Mouse (Mus musculus) neutrophil, adult 59 days (primary cell): ENCODE data around the gene Hpcal4. TPM values are rescaled to one million over a fixed set of nuclear protein-coding genes. Genes with fewer than 3 reads are reported as not detected.

Experiments used
- total RNA-seq, 2 experiments: library from RNA; stranded (reverse); gene quantifications; 1 replicate in 1 of 2; 2 replicates in 1 of 2; pipeline ENCODE4 v1.2.4; 2023

The Hpcal4 gene
- total RNA-seq: not detected

GRCm38 (mm10) chr4:123182328-123183238, at the start of gene Hpcal4:
TSS of gene Hpcal4 (plus strand) at chr4:123183227.

GRCm38 (mm10) chr4:123139513-123140154, 43.4 kb upstream of the Hpcal4 start, which contains the start of gene Ppie:
TSS of gene Ppie (minus strand) at chr4:123139951.

GRCm38 (mm10) chr4:123201186-123202093, 18.4 kb downstream of the Hpcal4 start, which contains the start of gene Nt5c1a:
TSS of gene Nt5c1a (plus strand) at chr4:123201504.

GRCm38 (mm10) chr4:123233492-123234084, 50.6 kb downstream of the Hpcal4 start, which contains the start of gene Heyl:
TSS of gene Heyl (plus strand) at chr4:123233556.

Other genes with a start within 250 kb of the Hpcal4 start
- gene Mfsd2a, start 222.0 kb upstream of the Hpcal4 start, total RNA-seq: under 1 TPM in 1 of 2 experiments, not detected in 1; 0.16 TPM
- 1 to 10 TPM in 1 of 2 experiments, under 1 TPM in 1; 0.95 to 2.3 TPM for gene Mycl, start 187.6 kb upstream of the Hpcal4 start, total RNA-seq
- gene Trit1, start 166.6 kb upstream of the Hpcal4 start, total RNA-seq: 1 to 10 TPM; 4.6 to 5.6 TPM
- gene Bmp8b, start 78.1 kb upstream of the Hpcal4 start, total RNA-seq: not detected
- not detected for gene Oxct2b, start 67.0 kb upstream of the Hpcal4 start, total RNA-seq
- 10 to 100 TPM; 23.7 to 24.4 TPM for gene Ppie, start 43.3 kb upstream of the Hpcal4 start, total RNA-seq
- not detected for gene Nt5c1a, start 18.3 kb downstream of the Hpcal4 start, total RNA-seq
- under 1 TPM; 0.09 to 0.40 TPM for gene Heyl, start 50.3 kb downstream of the Hpcal4 start, total RNA-seq
- gene Pabpc4, start 79.1 kb downstream of the Hpcal4 start, total RNA-seq: 10 to 100 TPM; 44.9 to 73.3 TPM
- gene Oxct2a, start 140.4 kb downstream of the Hpcal4 start, total RNA-seq: not detected
- gene Bmp8a, start 160.0 kb downstream of the Hpcal4 start, total RNA-seq: under 1 TPM; 0.18 to 0.33 TPM